Mouse (Mus musculus) limb, embryonic 13.5 days (tissue): ENCODE measurements around the gene Rfx4. TPM values are rescaled to one million over a fixed set of nuclear protein-coding genes. Genes with fewer than 3 reads are reported as not detected.
A peak's percentile ranks its signal among the peaks of the same experiment; 100 is the strongest.

Experiments
- ATAC-seq: fragments of 200-750 bp; cut with Nextera tagmentation; 2 replicates; pipeline ENCODE4 v1.8.0; 2017; ENCODE audit warnings: low read depth, moderate number of reproducible peaks, moderate TSS enrichment; ENCODE audit not compliant: low FRiP score
- H3K27ac ChIP-seq: fragments of 300-500 bp; sonication (generic); 2 replicates; pipeline ENCODE4 v1.5.1; 2015; ENCODE audit warnings: inconsistent platforms, mild to moderate bottlenecking, moderate library complexity
- H3K27me3 ChIP-seq: fragments of 300-500 bp; sonication (generic); 2 replicates; pipeline ENCODE4 v1.6.1; 2015; ENCODE audit warnings: mild to moderate bottlenecking, inconsistent platforms
- H3K36me3 ChIP-seq: fragments of 300-500 bp; sonication (generic); 2 replicates; pipeline ENCODE4 v1.6.1; 2015; ENCODE audit warnings: inconsistent platforms, mild to moderate bottlenecking, moderate library complexity
- H3K4me1 ChIP-seq: fragments of 300-500 bp; sonication (generic); 2 replicates; pipeline ENCODE4 v1.6.1; 2015; ENCODE audit warnings: inconsistent platforms
- H3K4me2 ChIP-seq: fragments of 300-500 bp; sonication (generic); replicated peaks from 2 replicates; pipeline ENCODE4 v1.6.1; 2015; ENCODE audit warnings: inconsistent platforms, mild to moderate bottlenecking, moderate library complexity
- H3K4me3 ChIP-seq: fragments of 300-500 bp; sonication (generic); 2 replicates; pipeline ENCODE4 v1.5.1; 2015; ENCODE audit warnings: moderate library complexity, mild to moderate bottlenecking, inconsistent platforms
- H3K9ac ChIP-seq: fragments of 300-500 bp; sonication (generic); 2 replicates; pipeline ENCODE4 v1.6.1; 2015; ENCODE audit warnings: mild to moderate bottlenecking, inconsistent platforms
- H3K9me3 ChIP-seq: fragments of 300-500 bp; sonication (generic); 2 replicates; pipeline ENCODE4 v1.6.1; 2016; ENCODE audit warnings: inconsistent platforms
- WGBS: fragments of 180-500 bp; shearing (Covaris S2); methylation state at CpG from one replicate; pipeline ENCODE4 v1.1.7; 2015; 5-methylcytosine and 5-hydroxymethylcytosine counted together
- polyA plus RNA-seq: library from polyadenylated mRNA; unstranded; fragments of >200 nt; fragmentation: Nextera tagmentation; extraction: Ambion mirVana; gene quantifications from 2 replicates; pipeline ENCODE4 v1.2.1, GENCODE M21; 2015

Gene Rfx4
- polyA plus RNA-seq, 1 experiment from 2014 or later: 0.55 TPM

- 37% methylated on average over 7 of the region's 7 CpGs for WGBS
- H3K36me3 ChIP-seq: no peaks in the 10 kb centered on the region
- no peak overlapping the region for H3K4me3 ChIP-seq
- H3K27ac ChIP-seq: no peak overlapping the region
- ATAC-seq: no peak
- no peak overlapping the region for H3K9ac ChIP-seq
- no peaks in the 10 kb centered on the region for H3K27me3 ChIP-seq
- H3K4me1 ChIP-seq: no peaks in the 10 kb centered on the region
- H3K4me2 ChIP-seq: no peak overlapping the region
- no peaks in the 10 kb centered on the region for H3K9me3 ChIP-seq
Observed at GRCm38 (mm10) chr10:84910194-84910593, 154.3 kb downstream of the Rfx4 start.

- Histone ChIP-seq H3K27me3 (no peaks in the 10 kb centered on the region), H3K9me3 (no peaks in the 10 kb centered on the region), H3K27ac (no peak overlapping the region), H3K4me2 (no peak overlapping the region), H3K4me1 (no peaks in the 10 kb centered on the region), H3K36me3 (no peaks in the 10 kb centered on the region), H3K4me3 (no peak overlapping the region), H3K9ac (no peak overlapping the region)
- 90% methylated on average over 1 of the region's 1 CpGs for WGBS
- no peak for ATAC-seq
Observed at GRCm38 (mm10) chr10:84910758-84911384, 155.0 kb downstream of the Rfx4 start.

GRCm38 (mm10) chr10:84913148-84913547 lies 157.3 kb downstream of the Rfx4 start:
- no peak overlapping the region for H3K4me3 ChIP-seq
- ATAC-seq: no peak
- H3K27me3 ChIP-seq: no peaks in the 10 kb centered on the region
- WGBS: 93% methylated on average over 1 of the region's 1 CpGs
- peaks cover 3% of the 10 kb centered on the region for H3K4me1 ChIP-seq
- no peak overlapping the region for H3K27ac ChIP-seq
- H3K4me2 ChIP-seq: no peak overlapping the region
- no peaks in the 10 kb centered on the region for H3K9me3 ChIP-seq
- no peaks in the 10 kb centered on the region for H3K36me3 ChIP-seq
- no peak overlapping the region for H3K9ac ChIP-seq

GRCm38 (mm10) chr10:84915476-84915875 lies 159.6 kb downstream of the Rfx4 start:
- Histone ChIP-seq H3K36me3 (0 out of 2 replicates have a peak, but pooled peaks cover 3% of the 10 kb centered on the region), H3K27ac (no peak overlapping the region), H3K27me3 (no peaks in the 10 kb centered on the region), H3K4me3 (no peak overlapping the region), H3K4me2 (no peak overlapping the region), H3K9ac (no peak overlapping the region), H3K9me3 (no peaks in the 10 kb centered on the region), H3K4me1 (peaks cover 25% of the 10 kb centered on the region)
- ATAC-seq: no peak
- 83% methylated on average over 6 of the region's 6 CpGs for WGBS

DNA sequence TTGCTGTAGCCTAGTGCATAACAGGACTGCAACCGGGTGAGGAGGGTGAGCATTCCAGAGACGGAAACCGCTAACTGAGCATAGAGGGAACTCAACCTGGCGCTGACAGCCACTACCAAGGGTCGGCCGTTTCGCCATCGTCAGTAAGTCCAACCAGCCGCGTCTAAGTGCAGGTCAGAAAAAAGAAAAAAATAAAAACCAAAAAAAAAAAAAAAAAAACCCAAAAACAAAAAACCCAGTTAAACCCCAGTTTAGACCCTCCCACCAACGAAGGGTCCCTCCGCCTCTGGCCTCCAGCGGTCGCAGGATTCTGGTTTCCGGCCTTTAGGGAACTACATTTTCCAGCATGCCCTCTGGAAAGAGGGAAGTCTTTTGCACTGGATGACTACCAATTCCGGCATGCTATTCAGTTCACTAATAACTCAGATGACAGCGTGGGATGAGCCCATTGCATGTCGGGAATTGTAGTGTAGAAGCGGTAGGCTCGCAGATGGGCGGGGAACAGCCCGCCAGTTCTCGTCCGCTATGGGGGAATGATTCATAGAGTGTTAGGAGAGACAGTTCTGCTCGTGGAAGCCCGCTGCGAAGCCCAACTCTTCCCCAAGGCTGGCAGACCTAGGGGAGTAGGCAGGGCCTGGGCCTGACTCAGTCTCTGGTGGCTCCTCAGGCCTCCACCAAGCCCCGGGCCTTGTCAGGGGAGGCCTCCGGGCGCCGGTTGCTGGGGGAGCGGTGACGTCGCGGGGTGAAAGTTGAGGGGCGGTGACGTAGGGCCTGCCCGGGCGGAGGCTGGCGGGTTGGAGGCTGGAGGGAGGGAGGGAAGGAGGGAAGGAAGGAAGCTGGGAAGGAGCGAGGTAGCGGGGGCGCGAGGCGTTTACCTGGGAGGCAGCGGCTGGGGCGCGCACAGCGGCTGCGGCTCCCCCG lies 161.2 kb downstream of the Rfx4 start, which contains the start of gene Ric8b:
Gene Ric8b, plus strand, starts transcription at position 807 of the 921 bp plus-strand sequence.
- peak; percentile 98 for ATAC-seq
- peaks cover 31% of the 10 kb centered on the region for H3K4me1 ChIP-seq
- no peaks in the 10 kb centered on the region for H3K9me3 ChIP-seq
- peaks cover 6% of the 10 kb centered on the region for H3K36me3 ChIP-seq
- under 1% methylated on average over 50 of the region's 51 CpGs for WGBS
- H3K4me2 ChIP-seq: peak within 1 kb of the TSS; percentile 92
- H3K27me3 ChIP-seq: no peaks in the 10 kb centered on the region
- H3K4me3 ChIP-seq: peak within 1 kb of the TSS; percentile 85
- peak within 1 kb of the TSS; percentile 90 for H3K9ac ChIP-seq
- H3K27ac ChIP-seq: peak within 1 kb of the TSS; percentile 95

DNA sequence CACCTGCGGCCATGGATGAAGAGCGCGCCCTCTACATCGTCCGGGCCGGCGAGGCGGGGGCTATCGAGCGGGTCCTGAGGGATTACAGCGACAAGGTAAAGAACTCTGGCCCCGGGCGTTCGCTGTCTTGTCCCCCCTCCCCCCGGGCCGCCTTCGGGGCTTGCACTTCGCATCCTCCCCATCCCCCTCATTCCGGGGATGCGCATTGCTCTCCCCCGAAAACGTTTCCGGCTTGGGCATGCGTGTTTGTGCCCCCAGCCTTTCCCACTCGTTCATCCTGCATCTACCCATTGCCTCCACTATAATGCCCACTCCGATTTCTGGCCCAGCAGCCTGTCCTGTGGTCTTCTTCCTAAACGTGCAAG lies 161.9 kb downstream of the Rfx4 start:
- H3K4me2 ChIP-seq: peak overlapping the region; percentile 92
- H3K4me1 ChIP-seq: peaks cover 35% of the 10 kb centered on the region
- H3K27me3 ChIP-seq: no peaks in the 10 kb centered on the region
- peak; percentile 12 for ATAC-seq
- peak overlapping the region; percentile 90 for H3K9ac ChIP-seq
- peaks cover 6% of the 10 kb centered on the region for H3K36me3 ChIP-seq
- peak overlapping the region; percentile 95 for H3K27ac ChIP-seq
- WGBS: 0% methylated on average over 27 of the region's 27 CpGs
- H3K4me3 ChIP-seq: peak overlapping the region; percentile 85
- no peaks in the 10 kb centered on the region for H3K9me3 ChIP-seq

- ATAC-seq: no peak
- Histone ChIP-seq H3K27ac (no peak overlapping the region), H3K4me3 (no peak overlapping the region), H3K36me3 (peaks cover 28% of the 10 kb centered on the region), H3K4me1 (peaks cover 22% of the 10 kb centered on the region), H3K9ac (no peak overlapping the region), H3K4me2 (no peak overlapping the region), H3K27me3 (no peaks in the 10 kb centered on the region), H3K9me3 (no peaks in the 10 kb centered on the region)
- WGBS: 49% methylated on average over 7 of the region's 7 CpGs
Observed at GRCm38 (mm10) chr10:84926336-84926735, 170.5 kb downstream of the Rfx4 start.

- no peaks in the 10 kb centered on the region for H3K9me3 ChIP-seq
- no peak overlapping the region for H3K27ac ChIP-seq
- H3K9ac ChIP-seq: no peak overlapping the region
- no peak overlapping the region for H3K4me3 ChIP-seq
- no peak for ATAC-seq
- H3K36me3 ChIP-seq: peaks cover 25% of the 10 kb centered on the region
- peaks cover 24% of the 10 kb centered on the region for H3K4me1 ChIP-seq
- 93% methylated on average over 4 of the region's 4 CpGs for WGBS
- H3K27me3 ChIP-seq: no peaks in the 10 kb centered on the region
- H3K4me2 ChIP-seq: no peak overlapping the region
Observed at GRCm38 (mm10) chr10:84926885-84927284, 171.0 kb downstream of the Rfx4 start.

GRCm38 (mm10) chr10:84928465-84928864 lies 172.6 kb downstream of the Rfx4 start:
- no peak overlapping the region for H3K4me3 ChIP-seq
- no peaks in the 10 kb centered on the region for H3K9me3 ChIP-seq
- H3K27me3 ChIP-seq: no peaks in the 10 kb centered on the region
- ATAC-seq: no peak
- H3K27ac ChIP-seq: no peak overlapping the region
- WGBS: 77% methylated on average over 4 of the region's 4 CpGs
- H3K4me2 ChIP-seq: no peak overlapping the region
- no peak overlapping the region for H3K9ac ChIP-seq
- peaks cover 25% of the 10 kb centered on the region for H3K4me1 ChIP-seq
- H3K36me3 ChIP-seq: peaks cover 25% of the 10 kb centered on the region

GRCm38 (mm10) chr10:84935553-84936209 lies 179.8 kb downstream of the Rfx4 start:
- H3K27ac ChIP-seq: no peak overlapping the region
- H3K36me3 ChIP-seq: peaks cover 9% of the 10 kb centered on the region
- 82% methylated on average over 7 of the region's 7 CpGs for WGBS
- no peak for ATAC-seq
- peaks cover 32% of the 10 kb centered on the region for H3K4me1 ChIP-seq
- no peak overlapping the region for H3K9ac ChIP-seq
- H3K27me3 ChIP-seq: no peaks in the 10 kb centered on the region
- H3K4me3 ChIP-seq: no peak overlapping the region
- H3K9me3 ChIP-seq: no peaks in the 10 kb centered on the region
- no peak overlapping the region for H3K4me2 ChIP-seq

DNA sequence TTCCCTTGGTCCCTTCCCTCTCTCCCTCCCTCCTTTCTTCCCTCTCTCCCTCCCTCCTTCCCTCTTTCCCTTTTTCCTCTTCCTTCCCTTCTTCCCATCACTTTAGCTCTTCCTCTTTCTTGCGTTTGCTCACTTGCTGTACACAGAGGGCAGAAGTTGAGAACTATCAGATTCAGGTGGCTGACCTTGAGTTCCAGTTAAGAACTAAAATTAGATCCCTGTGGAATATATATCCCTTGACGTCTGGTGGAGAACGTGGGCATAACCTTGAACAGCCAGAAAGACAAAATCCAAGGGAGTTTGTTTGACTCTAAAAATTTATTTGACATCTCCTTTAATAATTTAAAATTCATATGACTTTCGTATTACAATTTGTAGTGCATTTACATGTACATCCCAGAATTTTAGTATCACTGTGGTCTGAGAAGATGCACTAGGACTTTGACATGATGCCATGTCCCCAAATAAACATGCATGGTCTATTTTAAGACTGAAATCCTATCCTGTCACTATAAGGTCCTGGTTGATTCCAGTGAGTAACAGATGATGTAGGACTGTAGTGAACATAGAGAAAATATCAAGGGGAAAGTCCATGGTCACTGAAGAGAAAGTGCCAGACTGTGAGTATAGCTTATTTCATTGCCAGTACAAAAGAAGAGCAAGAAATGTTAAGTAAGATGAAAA lies 181.1 kb downstream of the Rfx4 start:
- no peak overlapping the region for H3K9ac ChIP-seq
- WGBS: 75% methylated on average over 4 of the region's 4 CpGs
- H3K4me2 ChIP-seq: no peak overlapping the region
- no peak overlapping the region for H3K27ac ChIP-seq
- H3K4me1 ChIP-seq: peaks cover 28% of the 10 kb centered on the region
- H3K4me3 ChIP-seq: no peak overlapping the region
- H3K36me3 ChIP-seq: peaks cover 9% of the 10 kb centered on the region
- no peak for ATAC-seq
- H3K9me3 ChIP-seq: no peaks in the 10 kb centered on the region
- H3K27me3 ChIP-seq: no peaks in the 10 kb centered on the region
